Mouse (Mus musculus): ENCODE measurements at regions not wholly inside any gene's neighbourhood (a gene's known extent, or its start where the extent isn't known, plus 50 kb on each side); places are given as distances from the start of the nearest gene placed in this dataset.
A peak's percentile ranks its signal among the peaks of the same experiment; 100 is the strongest.

- no peak for DNase-seq (ENCODE audit: low spot score in 2 of 2)
These were observed 53.2 kb upstream of the Rpl36-ps4 start for GRCm38 (mm10) chr17:87867611-87868010.

- DNase-seq (ENCODE audit: low spot score in 2 of 2): peak in 1 of 2 experiments; percentile 19
These were observed 54.0 kb upstream of the Rpl36-ps4 start for GRCm38 (mm10) chr17:87866719-87867318.

- DNase-seq (ENCODE audit: low spot score in 2 of 2): no peak
These were observed 54.6 kb upstream of the Rpl36-ps4 start for GRCm38 (mm10) chr17:87866165-87866564.

- DNase-seq (ENCODE audit: low spot score in 2 of 2): no peak
These were observed 55.3 kb upstream of the Rpl36-ps4 start for GRCm38 (mm10) chr17:87865439-87865838.

- no peak for DNase-seq (ENCODE audit: low spot score in 2 of 2)
These were observed 55.9 kb upstream of the Rpl36-ps4 start for GRCm38 (mm10) chr17:87864842-87865241.

GRCm38 (mm10) chr17:87861587-87861986 is 59.2 kb upstream of the Rpl36-ps4 start:
- no peak for DNase-seq (ENCODE audit: low spot score in 2 of 2)

GRCm38 (mm10) chr17:87851456-87851855 is 53.7 kb upstream of the Kcnk12 start:
- DNase-seq (ENCODE audit: low spot score in 2 of 2): no peak

- DNase-seq (ENCODE audit: low spot score in 2 of 2): no peak
These were observed 52.1 kb upstream of the Kcnk12 start for GRCm38 (mm10) chr17:87849897-87850296.

GRCm38 (mm10) chr17:87849421-87849820 is 51.6 kb upstream of the Kcnk12 start:
- no peak for DNase-seq (ENCODE audit: low spot score in 2 of 2)

- no peak for DNase-seq (ENCODE audit: low spot score in 2 of 2)
These were observed 51.2 kb upstream of the Kcnk12 start for GRCm38 (mm10) chr17:87848964-87849363.

All from left cerebral cortex, adult 18-20 months (tissue).